Mouse (Mus musculus) hindbrain, postnatal 0 days (tissue): ENCODE results near the gene Zfp970. TPM values are rescaled to one million over a fixed set of nuclear protein-coding genes. Genes with fewer than 3 reads are reported as not detected.
"Not testable (repeated sequence)": the region's sequence is repeated elsewhere in the genome, so short reads cannot be mapped to it uniquely, and the experiment has no call there.

ENCODE experiments used
- ATAC-seq: fragments of 200-750 bp; cut with Nextera tagmentation; 2 replicates; pipeline ENCODE4 v1.8.0; 2017; ENCODE audit warnings: mild to moderate bottlenecking, moderate TSS enrichment, moderate library complexity
- DNase-seq: peaks from one replicate; pipeline ENCODE4 v3.0.0-alpha.2; 2015; ENCODE audit warnings: low spot score
- H3K27ac ChIP-seq: fragments of 300-500 bp; sonication (generic); 2 replicates; pipeline ENCODE4 v1.5.1; 2014; ENCODE audit warnings: mild to moderate bottlenecking
- H3K27me3 ChIP-seq: fragments of 300-500 bp; sonication (generic); 2 replicates; pipeline ENCODE4 v1.6.1; 2014; ENCODE audit warnings: low read length, mixed read lengths; ENCODE audit not compliant: insufficient read depth
- H3K36me3 ChIP-seq: fragments of 300-500 bp; sonication (generic); 2 replicates; pipeline ENCODE4 v1.6.1; 2014; ENCODE audit warnings: low read length, mixed read lengths; ENCODE audit not compliant: insufficient read depth
- H3K4me1 ChIP-seq: fragments of 300-500 bp; sonication (generic); 2 replicates; pipeline ENCODE4 v1.6.1; 2014; ENCODE audit warnings: antibody characterized with exemption, low read length, mixed read lengths; ENCODE audit not compliant: insufficient read depth
- H3K4me2 ChIP-seq: fragments of 300-500 bp; sonication (generic); 2 replicates; pipeline ENCODE4 v1.6.1; 2014; ENCODE audit warnings: low read depth, mild to moderate bottlenecking, low read length, moderate library complexity, mixed read lengths
- H3K4me3 ChIP-seq: fragments of 300-500 bp; sonication (generic); 2 replicates; pipeline ENCODE4 v1.5.1; 2014; ENCODE audit warnings: low read length
- H3K9ac ChIP-seq: fragments of 300-500 bp; sonication (generic); replicated peaks from 2 replicates; pipeline ENCODE4 v1.6.1; 2014; ENCODE audit warnings: mild to moderate bottlenecking, low read length, moderate library complexity, mixed read lengths
- H3K9me3 ChIP-seq: fragments of 300-500 bp; sonication (generic); 2 replicates; pipeline ENCODE4 v1.6.1; 2016; ENCODE audit warnings: low read length, mixed read lengths
- CTCF ChIP-seq: IDR thresholded peaks from 2 replicates; pipeline ENCODE4 v1.5.1; 2016; ENCODE audit warnings: antibody characterized with exemption, control low read depth, low read depth
- WGBS: fragments of 180-500 bp; shearing (Covaris S2); extraction: QIAGEN DNeasy Blood & Tissue Kit; methylation state at CpG from one replicate; pipeline ENCODE4 v1.1.7; 2014; 5-methylcytosine and 5-hydroxymethylcytosine counted together
- polyA plus RNA-seq: library from polyadenylated mRNA; unstranded; fragments of >200 nt; fragmentation: Nextera tagmentation; extraction: Ambion mirVana; gene quantifications from 2 replicates; pipeline ENCODE4 v1.2.1, GENCODE M21; 2015
- total RNA-seq: library from RNA; depleted of rRNA; stranded (reverse); fragments of >200 nt; gene quantifications from 2 replicates; pipeline ENCODE4 v1.2.3, GENCODE M21; 2014; rRNA removed

Gene Zfp970
- total and polyA plus RNA-seq, 2 experiments from 2014 or later, result 4.2 to 6.8 TPM

- H3K9me3 ChIP-seq, DNase-seq, H3K9ac ChIP-seq, H3K27me3 ChIP-seq, H3K4me2 ChIP-seq, H3K4me1 ChIP-seq, ATAC-seq, H3K27ac ChIP-seq, H3K36me3 ChIP-seq, H3K4me3 ChIP-seq: not testable (repeated sequence)
- 94% methylated on average over 4 of the region's 4 CpGs for WGBS
These were observed 49.5 kb downstream of the Zfp970 start for GRCm38 (mm10) chr2:177513991-177514479.

- H3K4me3 ChIP-seq, H3K9ac ChIP-seq, H3K27ac ChIP-seq, H3K27me3 ChIP-seq, H3K4me1 ChIP-seq, H3K9me3 ChIP-seq, ATAC-seq, H3K36me3 ChIP-seq, H3K4me2 ChIP-seq, DNase-seq: not testable (repeated sequence)
- 88% methylated on average over 9 of the region's 9 CpGs for WGBS
These were observed 53.2 kb downstream of the Zfp970 start for GRCm38 (mm10) chr2:177517746-177518145.

DNA sequence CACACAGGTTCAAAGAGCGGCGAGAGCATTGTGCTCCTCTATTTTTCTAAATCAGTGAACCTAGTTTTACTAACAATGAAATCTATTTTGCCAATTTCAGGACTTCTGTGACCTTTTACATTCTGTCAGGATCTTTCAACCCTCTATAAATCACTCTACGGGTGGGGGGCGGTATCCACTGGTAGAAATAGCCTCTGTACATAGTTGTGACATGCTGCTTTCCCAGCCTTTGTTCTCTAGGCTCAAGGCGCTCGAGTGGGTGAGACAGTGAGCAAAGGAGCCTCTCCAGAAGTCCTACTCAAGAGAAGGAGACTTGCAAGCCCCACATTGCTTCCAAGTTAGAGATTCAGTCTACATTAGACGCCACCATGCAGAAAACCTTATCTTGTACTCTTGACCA is 53.8 kb downstream of the Zfp970 start:
- not testable (repeated sequence) for H3K27me3 ChIP-seq, H3K27ac ChIP-seq, H3K9me3 ChIP-seq, H3K36me3 ChIP-seq, H3K4me3 ChIP-seq, H3K9ac ChIP-seq, ATAC-seq, H3K4me1 ChIP-seq, DNase-seq, H3K4me2 ChIP-seq
- 90% methylated on average over 7 of the region's 7 CpGs for WGBS

DNA sequence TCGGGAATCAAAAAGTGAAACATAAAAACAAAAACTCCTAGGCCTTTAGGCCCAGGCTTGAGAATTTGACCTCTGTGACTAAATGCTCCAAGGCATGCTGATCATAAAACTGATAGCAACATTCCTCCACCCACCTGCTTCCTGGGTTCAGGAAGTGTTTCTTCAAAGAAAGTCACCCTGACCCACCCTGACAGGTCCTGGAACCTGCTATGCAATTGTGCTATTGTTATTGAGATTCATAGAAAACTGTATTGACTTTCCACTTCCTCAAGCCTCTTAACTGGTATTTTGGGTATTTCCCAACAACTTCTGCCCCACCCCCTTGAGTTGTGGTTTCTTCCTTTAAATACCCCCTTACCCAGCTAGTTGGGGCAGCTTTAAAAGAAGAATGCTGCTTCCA is 54.4 kb downstream of the Zfp970 start:
- DNase-seq, H3K9ac ChIP-seq, H3K27ac ChIP-seq, H3K4me1 ChIP-seq, ATAC-seq, H3K9me3 ChIP-seq, H3K4me3 ChIP-seq, H3K27me3 ChIP-seq, H3K4me2 ChIP-seq, H3K36me3 ChIP-seq: not testable (repeated sequence)
- 82% methylated on average over 1 of the region's 1 CpGs for WGBS

DNA sequence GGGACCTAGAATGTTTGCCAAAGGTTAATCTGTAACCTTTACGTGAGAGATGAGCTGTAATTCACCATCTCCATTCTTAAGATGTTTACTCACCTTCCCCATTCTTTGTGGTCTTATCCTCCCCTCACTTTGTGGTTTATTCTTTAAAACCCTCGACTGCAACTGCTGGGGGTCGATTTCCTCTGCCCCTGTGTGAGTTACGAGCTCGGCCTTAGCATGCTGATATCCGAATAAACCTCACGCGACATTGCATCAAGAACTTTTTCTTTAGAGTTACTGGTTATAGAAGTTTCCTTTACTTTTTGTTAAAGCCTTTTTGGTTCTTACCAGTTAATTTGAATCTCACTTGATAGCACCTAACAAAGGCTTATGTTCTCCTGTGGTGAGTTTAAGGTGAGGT is 55.5 kb downstream of the Zfp970 start:
- Histone ChIP-seq H3K27me3 (no peaks in the 10 kb centered on the region), H3K9me3 (no peaks in the 10 kb centered on the region), H3K9ac (no peak overlapping the region), H3K4me2 (no peak overlapping the region), H3K4me1 (no peaks in the 10 kb centered on the region), H3K4me3 (no peak overlapping the region), H3K36me3 (no peaks in the 10 kb centered on the region), H3K27ac (no peak overlapping the region)
- ATAC-seq (no peak), DNase-seq (no peak)
- no peak for TF ChIP-seq CTCF
- WGBS, result 75% methylated on average over 8 of the region's 8 CpGs

DNA sequence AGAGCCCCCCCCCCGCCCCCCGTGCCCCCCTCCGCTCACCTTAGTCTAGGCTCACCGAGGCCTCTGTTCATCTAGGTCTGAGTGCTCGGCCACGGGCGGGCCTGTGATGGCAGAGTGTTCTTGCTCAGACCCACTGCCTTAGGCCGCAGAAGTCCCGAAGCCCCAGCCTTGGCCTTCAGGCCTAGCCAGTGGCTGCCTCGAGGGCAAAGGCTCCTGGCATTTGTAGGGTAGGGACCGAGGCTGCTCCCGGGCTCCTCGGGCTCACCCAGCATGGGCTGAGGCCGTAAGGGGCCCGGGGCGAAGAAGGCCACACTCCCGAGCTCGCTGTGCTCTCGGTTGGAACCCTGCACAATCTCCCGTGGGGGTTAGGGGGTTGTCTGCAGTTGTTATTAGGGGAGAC is 58.5 kb downstream of the Zfp970 start:
- no peaks in the 10 kb centered on the region for H3K36me3 ChIP-seq
- WGBS, result 93% methylated on average over 20 of the region's 20 CpGs
- H3K4me1 ChIP-seq, result no peaks in the 10 kb centered on the region
- H3K4me3 ChIP-seq, result no peak overlapping the region
- H3K9ac ChIP-seq, result no peak overlapping the region
- no peaks in the 10 kb centered on the region for H3K9me3 ChIP-seq
- no peaks in the 10 kb centered on the region for H3K27me3 ChIP-seq
- DNase-seq, result no peak
- no peak for TF ChIP-seq CTCF
- no peak overlapping the region for H3K27ac ChIP-seq
- no peak overlapping the region for H3K4me2 ChIP-seq
- ATAC-seq, result no peak

DNA sequence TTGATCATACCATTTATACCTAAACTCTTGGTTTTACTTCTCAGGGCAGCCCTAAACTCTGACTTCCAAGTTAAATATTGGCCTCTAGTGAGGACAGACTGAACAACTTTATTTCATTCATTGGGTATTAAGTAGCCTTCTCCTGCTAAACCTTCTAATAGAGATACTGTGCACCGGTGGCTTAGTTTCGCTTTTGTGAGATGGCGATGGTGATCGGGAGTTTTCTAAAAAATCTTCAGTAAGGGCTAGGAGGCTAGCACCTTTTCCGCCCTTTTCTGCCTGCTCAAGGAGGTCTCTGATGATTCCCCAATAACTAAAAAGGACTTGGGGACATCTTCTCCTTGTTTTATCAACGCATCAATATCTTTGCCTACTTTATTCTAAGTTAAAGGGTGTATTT is 59.1 kb downstream of the Zfp970 start:
- WGBS, result 88% methylated on average over 6 of the region's 6 CpGs
- H3K4me3 ChIP-seq, H3K9me3 ChIP-seq, H3K9ac ChIP-seq, H3K27ac ChIP-seq, ATAC-seq, H3K4me2 ChIP-seq, H3K27me3 ChIP-seq, DNase-seq, H3K4me1 ChIP-seq, H3K36me3 ChIP-seq: not testable (repeated sequence)

GRCm38 (mm10) chr2:177524171-177524570 is 59.6 kb downstream of the Zfp970 start:
- H3K9ac ChIP-seq, H3K9me3 ChIP-seq, H3K36me3 ChIP-seq, H3K4me2 ChIP-seq, DNase-seq, H3K4me3 ChIP-seq, ATAC-seq, H3K27me3 ChIP-seq, H3K27ac ChIP-seq, H3K4me1 ChIP-seq: not testable (repeated sequence)
- 92% methylated on average over 16 of the region's 16 CpGs for WGBS

Other genes with a start within 250 kb of the Zfp970 start
- gene Gm14409, start 197.7 kb upstream of the Zfp970 start, total RNA-seq, result not detected in 2 replicates
- not detected in 2 replicates for gene Gm14409, start 197.7 kb upstream of the Zfp970 start, polyA plus RNA-seq
- gene Gm14412, start 140.4 kb upstream of the Zfp970 start, total RNA-seq, result 0.10 and 0.43 TPM in 2 replicates
- 0.66 and 0.71 TPM in 2 replicates for gene Gm14412, start 140.4 kb upstream of the Zfp970 start, polyA plus RNA-seq
- gene Gm14418, start 66.4 kb upstream of the Zfp970 start, total RNA-seq, result 0.50 and 1.6 TPM in 2 replicates
- gene Gm14418, start 66.4 kb upstream of the Zfp970 start, polyA plus RNA-seq, result 8.2 and 11.5 TPM in 2 replicates
- gene Gm14403, start 33.5 kb downstream of the Zfp970 start, total RNA-seq, result 3.1 TPM in 1 of 2 replicates, not detected in the other
- 2.8 and 3.7 TPM in 2 replicates for gene Gm14403, start 33.5 kb downstream of the Zfp970 start, polyA plus RNA-seq
- 0.14 TPM in 1 of 2 replicates, not detected in the other for gene Gm14406, start 113.5 kb downstream of the Zfp970 start, total RNA-seq
- not detected in 2 replicates for gene Gm14406, start 113.5 kb downstream of the Zfp970 start, polyA plus RNA-seq